8 mouse cellular contexts compared by ENCODE assay signal in genomic region chr17:84188374-84188961, GRCm38 (mm10). TPM values are rescaled to one million over a fixed set of nuclear protein-coding genes. Genes with fewer than 3 reads are reported as not detected.
A peak's percentile ranks its signal among the peaks of the same experiment; 100 is the strongest.
DNase-seq lines count a peak whose midpoint lies in the region; ATAC-seq and TF ChIP-seq lines count a peak whose summit lies in the region.

No protein-coding gene starts in this region.

- no peaks in the 10 kb centered on the region for H3K27me3 ChIP-seq in C2C12 (ENCODE audit: control insufficient read depth, insufficient read depth, insufficient read length)
- H3K27me3 ChIP-seq in heart, embryonic 13.5 days (replicated peaks): no peaks in the 10 kb centered on the region
- no peaks in the 10 kb centered on the region for H3K27me3 ChIP-seq in liver, embryonic 13.5 days
- H3K27me3 ChIP-seq in stomach, embryonic 14.5 days (ENCODE audit: control insufficient read depth, insufficient read depth, low read length): no peaks in the 10 kb centered on the region

- H3K36me3 ChIP-seq in C2C12 (ENCODE audit: control insufficient read depth, insufficient read depth): peaks cover 34% of the 10 kb centered on the region
- peaks cover 29% of the 10 kb centered on the region for H3K36me3 ChIP-seq in heart, embryonic 13.5 days
- peaks cover 49% of the 10 kb centered on the region for H3K36me3 ChIP-seq in liver, embryonic 13.5 days
- peaks cover 13% of the 10 kb centered on the region; the same call in 1 of the 2 replicates for H3K36me3 ChIP-seq in stomach, embryonic 14.5 days (ENCODE audit: control insufficient read depth, insufficient read depth, low read length)

- peaks cover 38% of the 10 kb centered on the region for H3K79me2 ChIP-seq in C2C12 (ENCODE audit: control insufficient read depth, insufficient read depth)

- no peaks in the 10 kb centered on the region for H3K9me3 ChIP-seq in heart, embryonic 13.5 days
- no peaks in the 10 kb centered on the region for H3K9me3 ChIP-seq in liver, embryonic 13.5 days (replicated peaks)
- no peaks in the 10 kb centered on the region for H3K9me3 ChIP-seq in stomach, embryonic 14.5 days (ENCODE audit: control insufficient read depth, low read depth, low read length)

- H3K4me1 ChIP-seq in heart, embryonic 13.5 days: peaks cover 54% of the 10 kb centered on the region
- H3K4me1 ChIP-seq in liver, embryonic 13.5 days (replicated peaks): peaks cover 39% of the 10 kb centered on the region
- H3K4me1 ChIP-seq in stomach, embryonic 14.5 days (ENCODE audit: control insufficient read depth, insufficient read depth, low read length): peaks cover 10% of the 10 kb centered on the region

- peak overlapping the region; percentile 99 for H3K27ac ChIP-seq in heart, embryonic 13.5 days (replicated peaks)
- peak overlapping the region; percentile 98 for H3K27ac ChIP-seq in liver, embryonic 13.5 days
- H3K27ac ChIP-seq in stomach, embryonic 14.5 days (ENCODE audit: low read length): peak overlapping the region; percentile 99

- H3ac ChIP-seq in C2C12 (ENCODE audit: control insufficient read depth, insufficient read length, low read depth): peak overlapping the region; percentile 86

- DNase-seq in brain, embryonic 14.5 days (ENCODE audit: low read depth): peak; percentile 94
- peak; percentile 97 for DNase-seq in kidney, postnatal 10 days
- DNase-seq in liver, embryonic 13.5 days: peak; percentile 87
- DNase-seq in natural killer cell, adult 2 months (ENCODE audit: low spot score in 2 of 2): peak; percentile 85 to 90

- peaks cover 21% of the 10 kb centered on the region for H3K79me3 ChIP-seq in C2C12 (ENCODE audit: low read depth)

- peak overlapping the region; percentile 97 for H3K4me2 ChIP-seq in heart, embryonic 13.5 days
- H3K4me2 ChIP-seq in liver, embryonic 13.5 days: peak overlapping the region; percentile 97
- peak overlapping the region; percentile 85 for H3K4me2 ChIP-seq in stomach, embryonic 14.5 days (replicated peaks; ENCODE audit: low read depth, low read length)

- ATAC-seq in erythroid progenitor cell, adult 5-6 weeks (replicated peaks; ENCODE audit: low FRiP score, poor library complexity, severe bottlenecking): peak; percentile 68
- peak; percentile 64 for ATAC-seq in heart, embryonic 13.5 days (ENCODE audit: extremely low read depth, insufficient number of reproducible peaks, low FRiP score, low TSS enrichment)
- ATAC-seq in liver, embryonic 13.5 days (ENCODE audit: low read depth): peak; percentile 80
- peak; percentile 87 for ATAC-seq in stomach, embryonic 14.5 days (ENCODE audit: insufficient number of reproducible peaks, insufficient read depth, low FRiP score, low read depth)

- peak overlapping the region; percentile 93 for H3K9ac ChIP-seq in heart, embryonic 13.5 days
- H3K9ac ChIP-seq in liver, embryonic 13.5 days: peak overlapping the region; percentile 91
- H3K9ac ChIP-seq in stomach, embryonic 14.5 days (replicated peaks; ENCODE audit: low read depth, low read length): peak overlapping the region; percentile 57

- 2% methylated on average over 38 of the region's 38 CpGs for WGBS in heart, embryonic 13.5 days
- 1% methylated on average over 38 of the region's 38 CpGs for WGBS in liver, embryonic 13.5 days (ENCODE audit: insufficient replicate concordance)
- WGBS in stomach, embryonic 14.5 days: 2% methylated on average over 38 of the region's 38 CpGs

- no peak for TF ChIP-seq CTCF in C2C12 (IDR thresholded peaks at IDR 0.05; ENCODE audit: control insufficient read depth, insufficient read depth, insufficient read length)
- TF ChIP-seq CTCF in brain, embryonic 14.5 days (IDR thresholded peaks at IDR 0.05; ENCODE audit: borderline replicate concordance, extremely low read depth, insufficient read depth, insufficient read length): no peak

- H3K4me3 ChIP-seq in C2C12 (ENCODE audit: insufficient read depth, poor library complexity, severe bottlenecking): peak overlapping the region; percentile 35
- peak overlapping the region; percentile 74 for H3K4me3 ChIP-seq in heart, embryonic 13.5 days
- peak overlapping the region; percentile 76 for H3K4me3 ChIP-seq in liver, embryonic 13.5 days (replicated peaks)
- peak overlapping the region; percentile 93 for H3K4me3 ChIP-seq in stomach, embryonic 14.5 days (ENCODE audit: low read depth, low read length)

- no peak for TF ChIP-seq POLR2A in brain, embryonic 14.5 days (IDR thresholded peaks at IDR 0.05; ENCODE audit: borderline replicate concordance, extremely low read depth, insufficient read depth, insufficient read length, poor library complexity, severe bottlenecking)

TF ChIP-seq in C2C12, 6 proteins besides CTCF, POLR2A, EP300 and RAD21:
- TF ChIP-seq MAX (IDR thresholded peaks at IDR 0.05): peak; percentile 87
- no peak for TF ChIP-seq FOSL1 (IDR thresholded peaks at IDR 0.05; ENCODE audit: insufficient read depth, low read length, poor library complexity, severe bottlenecking)
- TF ChIP-seq USF1 (IDR thresholded peaks at IDR 0.05; ENCODE audit: low read depth): no peak
- TF ChIP-seq CEBPB (IDR thresholded peaks at IDR 0.05; ENCODE audit: low read depth): no peak

RNA-seq across cellular contexts. Expression of gene Zfp36l2, which starts 0.7 kb away (rescaled TPM):
- 61.8 TPM for polyA plus RNA-seq in C2C12 (2012; fragmentation: generic; extraction: Trizol)
- polyA plus RNA-seq in brain, embryonic 14.5 days (2012; rRNA removed): 19.9 and 24.5 TPM in 2 replicates
- total RNA-seq in erythroid progenitor cell, adult 5-6 weeks (2015; ENCODE audit: low replicate concordance): 38.2 and 62.0 TPM in 2 replicates
- 21.8 and 22.3 TPM in 2 replicates for total RNA-seq in erythroid progenitor cell, adult 5-6 weeks (2017; ENCODE audit: low replicate concordance)
- 5.6 and 6.2 TPM in 2 replicates for polyA plus RNA-seq in heart, embryonic 13.5 days (2015; fragmentation: Nextera tagmentation; extraction: Ambion mirVana)
- 8.9 and 10.0 TPM in 2 replicates for polyA plus RNA-seq in liver, embryonic 13.5 days (2015; fragmentation: Nextera tagmentation; extraction: Ambion mirVana)
- polyA plus RNA-seq in stomach, embryonic 14.5 days (2014; fragmentation: Nextera tagmentation; extraction: Ambion mirVana): 31.2 and 33.2 TPM in 2 replicates

Comparison
In these comparisons a context has a peak if more than half of its experiments do, and no peak if none do; other contexts are left out.
1. Peak in every context shown above with its lines: DNase-seq, ATAC-seq, H3K4me3 ChIP-seq and H3K27ac ChIP-seq.
2. H3K4me3 ChIP-seq: peak in every context shown above with its lines; median percentile 93 in stomach, embryonic 14.5 days; 76 in liver, embryonic 13.5 days; 74 in heart, embryonic 13.5 days; 35 in C2C12.